Mouse (Mus musculus) kidney, adult 2 months (tissue): Measurements from ENCODE around the gene Gm42674. TPM values are rescaled to one million over a fixed set of nuclear protein-coding genes. Genes with fewer than 3 reads are reported as not detected.

Experiments
- DNase-seq: peaks from one replicate; pipeline ENCODE4 v3.0.0; 2021
- H3K27ac ChIP-seq: fragments of 200-500 bp; 2 replicates; pipeline ENCODE4 v1.5.1; 2012; ENCODE audit warnings: low read depth, low read length, control low read depth, inconsistent platforms; ENCODE audit not compliant: insufficient read depth
- H3K27me3 ChIP-seq: fragments of 200-500 bp; replicated peaks from 2 replicates; pipeline ENCODE4 v1.6.1; 2012; ENCODE audit warnings: mild to moderate bottlenecking, moderate library complexity, low read length, inconsistent platforms; ENCODE audit not compliant: control insufficient read depth, insufficient read depth
- H3K36me3 ChIP-seq: fragments of 200-500 bp; 2 replicates; pipeline ENCODE4 v1.6.1; 2012; ENCODE audit warnings: mild to moderate bottlenecking, moderate library complexity, low read length, inconsistent platforms; ENCODE audit not compliant: control insufficient read depth, insufficient read depth
- H3K4me1 ChIP-seq: fragments of 200-500 bp; 2 replicates; pipeline ENCODE4 v1.6.1; 2011; ENCODE audit warnings: low read length; ENCODE audit not compliant: control insufficient read depth, insufficient read depth
- H3K4me3 ChIP-seq: fragments of 200-500 bp; 2 replicates; pipeline ENCODE4 v1.5.1; 2011; ENCODE audit warnings: mild to moderate bottlenecking, low read depth, low read length, control low read depth; ENCODE audit not compliant: insufficient read depth
- CTCF ChIP-seq: fragments of 200-500 bp; conservative IDR thresholded peaks from 2 replicates; pipeline ENCODE4 v1.5.1; 2011; ENCODE audit warnings: low read depth, mild to moderate bottlenecking, control low read depth, low read length, moderate library complexity, mixed read lengths; ENCODE audit not compliant: insufficient read depth, insufficient read length
- POLR2A ChIP-seq: fragments of 200-500 bp; IDR thresholded peaks from one replicate; pipeline ENCODE4 v1.6.1; 2011; ENCODE audit warnings: low read depth, low read length, control low read depth
- WGBS: fragments of 180-500 bp; shearing (Covaris S2); methylation state at CpG from one replicate; pipeline ENCODE4 v1.1.7; 2018; 5-methylcytosine and 5-hydroxymethylcytosine counted together
- polyA plus RNA-seq: library from polyadenylated mRNA; depleted of rRNA; stranded (reverse); fragments of >200 nt; gene quantifications from 2 replicates; pipeline ENCODE4 v1.2.3, GENCODE M21; 2012

Gm42674 gene
- polyA plus RNA-seq, 1 experiment = not detected

DNA sequence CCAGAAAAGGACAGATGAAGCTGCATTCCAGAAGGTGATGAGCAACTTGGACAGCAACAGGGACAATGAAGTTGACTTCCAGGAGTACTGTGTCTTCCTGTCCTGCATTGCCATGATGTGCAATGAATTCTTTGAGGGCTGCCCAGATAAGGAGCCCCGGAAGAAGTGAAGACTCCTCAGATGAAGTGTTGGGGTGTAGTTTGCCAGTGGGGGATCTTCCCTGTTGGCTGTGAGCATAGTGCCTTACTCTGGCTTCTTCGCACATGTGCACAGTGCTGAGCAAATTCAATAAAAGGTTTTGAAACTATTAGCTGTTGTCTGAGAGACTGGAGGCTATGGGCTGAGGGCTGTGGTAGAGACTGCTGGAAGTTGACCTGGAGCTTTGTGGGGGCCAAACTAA is 4.0 kb downstream of the Gm42674 start:
- Histone ChIP-seq H3K27me3 (no peaks in the 10 kb centered on the region), H3K36me3 (no peaks in the 10 kb centered on the region), H3K4me3 (no peak overlapping the region), H3K27ac (no peak overlapping the region), H3K4me1 (0 out of 2 replicates have a peak, but pooled peaks cover 3% of the 10 kb centered on the region)
- WGBS = 86% methylated on average over 2 of the region's 2 CpGs
- TF ChIP-seq POLR2A (no peak), CTCF (no peak)
- no peak for DNase-seq

DNA sequence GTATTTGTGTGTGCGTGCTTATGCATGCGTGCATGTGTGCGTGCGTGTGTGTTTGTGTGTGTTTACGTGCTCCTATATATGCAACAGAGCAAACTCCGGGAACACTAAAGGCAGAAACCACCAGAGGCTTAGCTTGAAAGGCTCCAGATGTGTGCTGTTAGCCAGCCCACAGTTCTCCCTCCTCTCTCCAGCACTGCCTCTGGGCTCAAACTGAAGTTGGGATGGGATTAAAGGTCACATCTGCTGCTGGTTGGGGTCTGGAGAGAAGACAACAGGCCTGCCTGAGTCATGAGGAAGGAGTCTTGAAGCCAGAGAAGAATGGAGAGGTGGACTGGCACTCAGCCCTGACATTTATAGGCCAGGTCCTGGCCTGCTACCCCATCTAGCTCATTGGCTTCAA is 4.5 kb downstream of the Gm42674 start:
- H3K36me3 ChIP-seq = no peaks in the 10 kb centered on the region
- no peak for DNase-seq
- H3K4me1 ChIP-seq = 0 out of 2 replicates have a peak, but pooled peaks cover 3% of the 10 kb centered on the region
- TF ChIP-seq CTCF (no peak), POLR2A (no peak)
- 88% methylated on average over 6 of the region's 6 CpGs for WGBS
- H3K4me3 ChIP-seq = no peak overlapping the region
- no peaks in the 10 kb centered on the region for H3K27me3 ChIP-seq
- no peak overlapping the region for H3K27ac ChIP-seq

DNA sequence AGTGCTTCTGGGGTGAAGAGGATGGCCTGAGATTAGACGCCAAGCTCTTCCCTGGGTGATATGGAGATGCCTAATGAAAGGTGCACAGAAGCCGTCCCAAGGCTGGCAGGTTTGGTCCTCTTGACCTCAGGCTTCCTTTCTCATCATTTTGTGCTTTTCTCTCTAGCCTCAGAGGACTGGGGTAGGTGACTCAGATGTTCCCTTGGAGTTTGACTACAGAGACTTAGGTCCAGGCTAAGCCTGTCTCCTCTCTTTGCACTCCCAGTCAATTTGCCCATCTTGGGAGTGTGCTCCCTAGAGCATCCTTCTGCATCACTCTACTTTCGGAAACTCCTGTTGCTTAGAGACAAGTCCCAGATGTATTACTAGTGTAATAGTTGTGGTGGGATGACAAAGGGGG is 5.7 kb downstream of the Gm42674 start:
- 91% methylated on average over 3 of the region's 3 CpGs for WGBS
- DNase-seq = no peak
- Histone ChIP-seq H3K4me3 (no peak overlapping the region), H3K27me3 (no peaks in the 10 kb centered on the region), H3K4me1 (0 out of 2 replicates have a peak, but pooled peaks cover 3% of the 10 kb centered on the region), H3K36me3 (no peaks in the 10 kb centered on the region), H3K27ac (no peak overlapping the region)
- TF ChIP-seq POLR2A (no peak), CTCF (no peak)

DNA sequence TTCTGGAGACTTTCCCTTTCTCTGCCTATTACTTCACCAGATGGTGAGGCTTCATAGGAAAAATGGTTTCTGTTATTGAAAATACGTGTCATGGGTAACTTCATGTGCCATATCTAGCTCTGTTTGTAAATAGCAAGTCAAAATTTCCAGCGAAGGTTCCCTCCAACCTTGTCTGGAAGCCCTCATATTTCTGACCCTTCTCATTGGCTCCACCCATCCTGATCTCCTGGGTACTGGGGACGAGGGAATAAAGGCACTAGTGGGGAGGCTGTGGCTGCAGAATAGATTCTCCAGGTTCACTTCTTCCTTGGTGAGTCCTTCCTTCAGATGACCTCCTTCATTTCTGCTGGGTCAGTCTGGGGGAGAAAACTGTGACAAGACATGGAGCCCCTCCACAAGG is 6.5 kb downstream of the Gm42674 start, which contains the start of gene S100a5:
TSS of gene S100a5 (plus strand) at position 301 of the 400 bp plus-strand sequence.
- 77% methylated on average over 3 of the region's 3 CpGs for WGBS
- H3K4me1 ChIP-seq = 0 out of 2 replicates have a peak, but pooled peaks cover 3% of the 10 kb centered on the region
- no peak within 1 kb of the TSS for H3K4me3 ChIP-seq
- DNase-seq = no peak
- H3K27ac ChIP-seq = no peak within 1 kb of the TSS
- H3K27me3 ChIP-seq = no peaks in the 10 kb centered on the region
- TF ChIP-seq CTCF (no peak), POLR2A (no peak)
- H3K36me3 ChIP-seq = no peaks in the 10 kb centered on the region

DNA sequence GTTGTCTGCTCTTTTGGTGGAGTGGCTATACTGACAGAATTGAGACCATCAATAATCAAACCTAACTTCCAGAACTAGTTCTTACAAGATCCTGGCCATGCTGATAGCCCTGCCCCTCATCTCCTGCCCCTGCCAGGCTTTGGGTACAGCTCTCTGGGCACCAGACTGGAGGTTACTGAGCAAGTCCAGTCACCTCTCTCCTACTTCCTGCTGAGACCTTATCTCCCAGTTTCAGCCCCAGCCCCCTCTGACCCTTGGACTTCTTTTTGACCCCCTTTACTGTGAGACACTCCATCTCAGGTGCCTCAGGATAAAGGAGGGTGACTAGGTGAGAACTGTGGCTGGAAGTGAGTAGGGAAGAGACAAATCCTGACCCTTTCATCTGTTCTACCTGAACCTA is 7.4 kb downstream of the Gm42674 start:
- no peak for TF ChIP-seq POLR2A
- TF ChIP-seq CTCF = no peak
- Histone ChIP-seq H3K4me1 (0 out of 2 replicates have a peak, but pooled peaks cover under 1% of the 10 kb centered on the region), H3K4me3 (no peak overlapping the region), H3K27me3 (no peaks in the 10 kb centered on the region), H3K27ac (no peak overlapping the region), H3K36me3 (no peaks in the 10 kb centered on the region)
- no peak for DNase-seq

DNA sequence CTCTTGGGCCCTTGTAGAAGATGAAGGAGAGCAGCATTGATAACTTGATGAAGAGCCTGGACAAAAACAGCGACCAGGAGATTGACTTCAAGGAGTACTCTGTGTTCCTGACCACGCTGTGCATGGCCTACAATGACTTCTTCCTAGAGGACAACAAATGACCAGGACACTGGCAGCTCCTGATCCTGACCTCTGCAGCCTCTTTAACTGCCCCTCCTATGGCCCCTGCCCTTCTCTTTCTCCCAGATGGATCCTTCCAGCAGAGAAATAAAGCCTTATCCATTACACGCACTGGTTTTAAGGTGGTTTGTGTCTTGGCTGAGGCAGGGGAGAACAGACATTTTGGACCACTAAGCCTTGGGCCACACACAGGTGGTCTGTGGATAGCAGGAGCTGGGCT is 9.8 kb downstream of the Gm42674 start:
- Histone ChIP-seq H3K27me3 (no peaks in the 10 kb centered on the region), H3K4me1 (no peaks in the 10 kb centered on the region), H3K4me3 (no peak overlapping the region), H3K27ac (no peak overlapping the region), H3K36me3 (no peaks in the 10 kb centered on the region)
- no peak for TF ChIP-seq POLR2A
- no peak for TF ChIP-seq CTCF
- WGBS = 93% methylated on average over 3 of the region's 3 CpGs
- no peak for DNase-seq

DNA sequence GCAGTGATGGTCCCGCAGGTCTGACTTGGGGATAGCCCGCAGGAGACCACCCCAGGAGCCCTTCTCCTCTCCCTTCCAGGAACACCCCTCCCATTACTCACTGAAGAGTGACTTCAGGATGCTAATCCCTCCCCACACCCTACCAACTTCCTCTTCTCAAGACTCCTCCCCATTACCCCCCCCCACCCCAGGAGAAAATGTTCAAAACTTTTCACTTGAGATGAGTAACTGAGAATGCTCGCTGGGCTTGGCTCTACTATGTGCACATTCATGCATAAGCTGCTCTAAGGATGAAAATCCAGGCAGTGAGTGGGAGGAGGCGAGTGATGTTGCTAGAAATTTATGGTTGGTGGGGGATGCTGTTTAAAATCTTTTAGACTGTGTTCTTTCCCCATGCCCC is 10.4 kb downstream of the Gm42674 start:
- 66% methylated on average over 4 of the region's 4 CpGs for WGBS
- DNase-seq = no peak
- no peak overlapping the region for H3K27ac ChIP-seq
- no peaks in the 10 kb centered on the region for H3K27me3 ChIP-seq
- H3K4me1 ChIP-seq = no peaks in the 10 kb centered on the region
- no peak overlapping the region for H3K4me3 ChIP-seq
- no peaks in the 10 kb centered on the region for H3K36me3 ChIP-seq
- TF ChIP-seq POLR2A (no peak), CTCF (no peak)

DNA sequence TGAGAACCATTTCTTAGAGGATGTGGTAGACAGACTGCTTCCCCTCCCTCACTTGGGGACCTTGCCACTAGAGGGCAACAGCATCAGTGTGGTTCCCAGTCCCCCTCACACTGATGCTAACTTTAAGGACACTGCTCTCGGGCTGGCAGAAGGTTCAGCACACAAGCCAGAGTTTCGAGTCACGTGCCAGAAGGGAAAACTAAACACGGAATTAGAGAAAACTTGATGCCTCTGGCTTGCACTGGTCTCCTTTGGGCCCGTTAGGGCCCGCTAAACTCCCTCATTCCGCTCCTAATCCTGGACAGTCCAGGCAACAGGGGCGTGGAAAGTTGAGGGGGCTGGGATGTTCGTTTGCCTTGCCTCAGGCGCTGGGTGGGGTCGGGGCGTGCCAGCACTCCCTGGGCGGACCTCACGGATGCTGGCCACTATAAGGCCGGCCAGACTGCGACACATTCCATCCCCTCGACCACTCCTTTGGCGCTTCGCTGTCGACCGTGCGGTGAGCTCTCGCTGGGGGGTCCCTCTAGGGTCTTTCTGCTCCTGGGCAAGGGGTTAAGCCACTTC is 11.1 kb downstream of the Gm42674 start, which contains the start of gene S100a6:
TSS of gene S100a6 (plus strand) at position 155 of the 564 bp plus-strand sequence.
- Histone ChIP-seq H3K4me1 (no peaks in the 10 kb centered on the region), H3K4me3 (peak within 1 kb of the TSS; percentile 63), H3K27me3 (no peaks in the 10 kb centered on the region), H3K36me3 (no peaks in the 10 kb centered on the region), H3K27ac (peak within 1 kb of the TSS; percentile 73)
- DNase-seq = peak; percentile 62
- TF ChIP-seq CTCF = peak; percentile 72
- TF ChIP-seq POLR2A = no peak
- 3% methylated on average over 23 of the region's 23 CpGs for WGBS
